Mouse (Mus musculus) E14TG2a.4 (cell line): ENCODE results near the gene C130050O18Rik.

Experiments
- H3K27me3 ChIP-seq: 2 replicates; pipeline ENCODE4 v1.6.1; 2014; ENCODE audit warnings: low read length, control low read depth; ENCODE audit not compliant: insufficient read depth
- H3K36me3 ChIP-seq: 2 replicates; pipeline ENCODE4 v1.6.1; 2014; ENCODE audit warnings: low read length, control low read depth; ENCODE audit not compliant: insufficient read depth
- H3K4me1 ChIP-seq: replicated peaks from 2 replicates; pipeline ENCODE4 v1.6.1; 2014; ENCODE audit warnings: low read depth, low read length, control low read depth
- H3K4me3 ChIP-seq: replicated peaks from 2 replicates; pipeline ENCODE4 v1.5.1; 2014; ENCODE audit warnings: mild to moderate bottlenecking, low read length
- H3K9me3 ChIP-seq: 2 replicates; pipeline ENCODE4 v1.6.1; 2014; ENCODE audit warnings: low read length, control low read depth
- CTCF ChIP-seq: conservative IDR thresholded peaks from 2 replicates; pipeline ENCODE4 v1.5.1; 2014; ENCODE audit warnings: low read length
- NANOG ChIP-seq: IDR thresholded peaks from 2 replicates; pipeline ENCODE4 v1.6.1; 2014; ENCODE audit warnings: borderline replicate concordance, low read length, mixed read lengths
- POU5F1 ChIP-seq: IDR thresholded peaks from 2 replicates; pipeline ENCODE4 v1.6.1; 2014; ENCODE audit warnings: low read length, borderline replicate concordance

The C130050O18Rik gene

DNA sequence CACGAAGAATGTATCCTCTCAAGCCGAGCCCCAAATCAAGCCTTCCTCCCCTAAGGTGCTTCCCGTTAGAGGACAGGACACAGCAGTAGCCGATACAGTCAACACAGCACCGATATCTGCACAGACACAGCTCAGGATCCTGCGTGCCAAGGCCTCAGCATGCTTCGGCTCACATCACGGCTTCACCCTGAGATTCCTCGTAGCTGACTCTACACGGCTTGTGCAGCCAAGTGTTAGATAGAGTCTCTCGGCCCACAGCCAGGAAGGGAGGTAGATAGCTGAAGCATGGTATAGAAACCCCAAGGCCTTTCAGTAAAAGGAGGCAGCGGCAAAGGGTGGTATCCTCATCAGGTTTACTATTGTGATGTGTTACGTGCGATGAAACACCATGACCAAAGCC, 5.1 kb upstream of the C130050O18Rik start:
- TF ChIP-seq CTCF: no peak
- TF ChIP-seq NANOG: no peak
- no peak for TF ChIP-seq POU5F1
- no peaks in the 10 kb centered on the region for H3K9me3 ChIP-seq
- H3K27me3 ChIP-seq: no peaks in the 10 kb centered on the region
- peaks cover 10% of the 10 kb centered on the region for H3K4me1 ChIP-seq
- H3K36me3 ChIP-seq: peaks cover 41% of the 10 kb centered on the region
- no peak overlapping the region for H3K4me3 ChIP-seq

DNA sequence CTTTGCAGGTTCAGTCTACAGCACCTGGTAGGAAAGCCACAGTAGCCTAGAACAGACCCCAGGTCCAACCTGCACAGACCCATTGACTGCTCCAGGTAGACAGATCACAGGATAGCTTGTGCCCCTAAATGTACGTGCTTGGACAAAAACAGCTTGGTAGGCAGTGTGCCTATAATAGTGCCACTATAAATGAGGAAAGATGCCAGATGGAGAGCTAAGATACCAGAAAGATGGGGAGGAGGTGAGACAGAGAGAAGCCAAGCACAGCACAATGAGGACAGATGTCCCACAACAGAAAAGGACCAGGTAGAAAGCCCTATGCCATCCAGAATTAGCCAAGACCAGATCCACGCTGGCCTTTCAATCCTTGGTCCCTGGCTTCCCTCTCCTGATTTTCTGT, 3.0 kb upstream of the C130050O18Rik start:
- Histone ChIP-seq H3K36me3 (peaks cover 52% of the 10 kb centered on the region), H3K27me3 (no peaks in the 10 kb centered on the region), H3K4me3 (no peak overlapping the region), H3K9me3 (no peaks in the 10 kb centered on the region), H3K4me1 (peaks cover 20% of the 10 kb centered on the region)
- TF ChIP-seq NANOG: no peak
- no peak for TF ChIP-seq POU5F1
- TF ChIP-seq CTCF: no peak

DNA sequence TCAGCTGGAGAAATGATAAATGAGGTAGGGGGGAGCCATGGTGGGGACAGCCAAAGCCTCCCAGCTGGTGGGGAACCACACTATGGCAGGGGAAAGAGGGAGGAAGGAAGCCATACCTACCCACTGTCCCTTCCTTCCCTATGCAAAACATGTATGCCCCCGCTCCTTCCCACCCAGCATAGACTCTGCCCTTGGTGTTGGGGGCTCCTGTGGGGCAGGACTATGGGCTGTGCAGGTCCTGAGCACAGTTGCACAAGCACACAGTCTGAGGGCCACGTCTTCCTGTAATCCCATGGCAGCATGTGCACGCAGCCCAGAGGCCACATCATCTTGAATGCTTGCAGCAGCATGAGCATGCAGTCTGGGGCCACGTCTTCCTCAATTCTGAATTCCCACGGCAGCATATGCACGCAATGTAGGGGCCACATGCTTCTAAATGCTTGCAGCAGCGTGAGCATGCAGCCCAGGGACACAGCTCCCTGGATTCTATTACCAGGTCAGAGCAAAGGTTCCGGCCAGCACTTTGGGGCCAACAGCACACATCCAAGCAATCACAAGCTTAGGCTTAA, 1.3 kb upstream of the C130050O18Rik start:
- H3K36me3 ChIP-seq: peaks cover 56% of the 10 kb centered on the region

DNA sequence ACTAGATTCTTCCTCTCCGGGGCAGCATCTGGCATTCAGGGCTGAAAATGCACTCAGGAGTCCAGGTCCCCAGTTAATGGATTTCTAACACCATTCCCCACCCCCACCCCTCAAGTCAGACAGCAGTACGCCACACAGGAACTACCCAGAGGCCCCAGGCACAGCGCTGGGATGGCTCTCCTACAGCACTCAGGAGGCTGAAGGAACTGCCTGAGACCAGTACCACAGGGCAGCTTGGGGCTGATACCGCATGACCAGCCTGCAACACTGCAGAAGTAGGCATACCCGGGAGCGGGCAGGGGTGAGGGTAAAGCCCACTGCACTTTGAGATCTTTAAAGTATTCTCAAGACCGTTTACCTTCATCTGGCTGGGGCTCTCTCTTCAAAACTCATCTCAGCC, 398 bp downstream of the C130050O18Rik start:
- Histone ChIP-seq H3K27me3 (no peaks in the 10 kb centered on the region), H3K9me3 (no peaks in the 10 kb centered on the region), H3K4me3 (no peak overlapping the region), H3K36me3 (peaks cover 67% of the 10 kb centered on the region), H3K4me1 (peaks cover 32% of the 10 kb centered on the region)
- no peak for TF ChIP-seq POU5F1
- TF ChIP-seq CTCF: no peak
- TF ChIP-seq NANOG: no peak

More for the DNA sequence above, 1.3 kb upstream of the C130050O18Rik start:
- Histone ChIP-seq H3K4me3 (no peak overlapping the region), H3K9me3 (no peaks in the 10 kb centered on the region), H3K27me3 (no peaks in the 10 kb centered on the region), H3K4me1 (peaks cover 27% of the 10 kb centered on the region)
- TF ChIP-seq CTCF (no peak), POU5F1 (no peak), NANOG (no peak)

DNA sequence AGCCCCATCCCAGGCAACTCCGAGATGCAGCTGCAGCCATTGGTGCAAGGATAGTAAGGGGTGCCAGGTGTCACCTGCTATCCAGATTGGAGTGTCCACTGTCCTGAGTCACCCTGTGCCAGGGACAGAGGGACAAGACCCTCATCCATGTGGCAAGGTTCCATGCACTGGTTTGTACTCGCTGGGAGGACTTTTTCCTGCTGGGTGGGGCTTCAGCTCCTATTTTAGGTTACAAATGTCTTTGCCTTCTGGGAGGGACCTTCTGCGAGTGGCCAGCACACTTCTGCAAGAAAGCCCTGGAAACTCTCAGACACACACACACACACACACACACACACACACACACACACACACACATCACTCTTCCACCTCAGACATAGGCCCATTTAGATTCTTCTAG, 873 bp downstream of the C130050O18Rik start:
- Histone ChIP-seq H3K4me1 (peaks cover 34% of the 10 kb centered on the region), H3K36me3 (peaks cover 67% of the 10 kb centered on the region), H3K27me3 (no peaks in the 10 kb centered on the region), H3K9me3 (no peaks in the 10 kb centered on the region), H3K4me3 (no peak overlapping the region)
- TF ChIP-seq CTCF: no peak
- TF ChIP-seq POU5F1: no peak
- TF ChIP-seq NANOG: no peak

DNA sequence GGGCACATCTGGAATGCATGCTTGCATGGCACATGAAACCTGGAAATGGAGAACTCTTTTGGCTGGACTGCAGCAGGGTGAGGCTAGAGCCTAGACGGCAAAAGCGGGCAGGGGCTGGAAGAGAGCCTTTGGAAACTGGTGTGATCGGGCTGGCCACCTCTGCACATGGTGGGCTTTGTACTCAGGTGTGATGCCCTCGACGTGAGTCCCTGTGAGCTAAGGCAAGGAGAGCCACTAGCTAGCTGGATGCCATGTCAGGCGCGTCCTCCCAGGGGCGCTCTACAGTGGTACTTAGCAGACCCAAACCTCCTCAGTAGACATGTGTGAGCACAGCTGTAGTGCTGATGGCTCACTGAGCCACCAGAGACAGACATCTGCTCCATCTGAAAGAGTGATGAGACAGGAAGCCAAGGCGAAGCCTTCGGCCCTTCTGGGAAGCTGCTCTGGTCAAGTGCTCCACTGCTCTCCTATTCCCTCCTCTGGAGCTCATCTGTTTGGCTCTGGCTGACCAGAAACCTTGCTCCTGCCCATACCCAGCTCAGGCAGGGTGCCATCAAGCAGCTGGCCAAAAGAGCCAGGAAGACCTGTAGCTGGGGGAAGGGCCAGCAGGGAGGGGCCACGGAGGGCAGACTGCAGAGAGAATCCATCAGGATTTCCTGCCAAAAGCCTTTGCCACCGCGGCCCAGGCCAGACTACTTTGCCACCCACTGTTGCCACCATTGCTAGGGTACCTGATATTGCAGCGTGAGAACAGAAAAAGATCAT, 2.2 kb downstream of the C130050O18Rik start:
- TF ChIP-seq POU5F1: no peak
- no peak for TF ChIP-seq CTCF
- TF ChIP-seq NANOG: no peak
- H3K9me3 ChIP-seq: no peaks in the 10 kb centered on the region
- H3K27me3 ChIP-seq: no peaks in the 10 kb centered on the region
- H3K4me3 ChIP-seq: no peak overlapping the region
- peaks cover 64% of the 10 kb centered on the region for H3K36me3 ChIP-seq
- H3K4me1 ChIP-seq: peaks cover 47% of the 10 kb centered on the region

DNA sequence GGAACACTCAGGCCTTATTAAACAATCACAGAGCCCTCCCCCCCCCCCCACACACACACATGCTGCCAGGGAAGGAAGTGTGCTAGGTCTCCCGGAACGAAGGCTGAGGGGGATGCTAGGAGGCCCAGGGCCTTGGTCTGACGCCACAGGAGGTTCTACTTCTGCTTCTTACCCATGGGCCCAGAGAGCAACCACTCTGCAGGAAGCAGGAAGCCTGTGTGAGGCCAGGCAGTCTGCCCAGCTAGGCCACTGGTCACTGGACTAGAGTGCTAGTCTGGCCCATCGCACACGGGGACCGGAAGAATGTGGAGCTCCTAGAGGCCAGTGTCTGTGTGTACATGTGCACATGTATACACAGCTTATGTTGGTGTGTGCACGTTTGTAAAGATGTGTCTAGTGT, 3.4 kb downstream of the C130050O18Rik start:
- Histone ChIP-seq H3K4me1 (peaks cover 47% of the 10 kb centered on the region), H3K36me3 (peaks cover 54% of the 10 kb centered on the region), H3K27me3 (no peaks in the 10 kb centered on the region), H3K4me3 (no peak overlapping the region), H3K9me3 (no peaks in the 10 kb centered on the region)
- TF ChIP-seq NANOG (no peak), CTCF (no peak), POU5F1 (no peak)

DNA sequence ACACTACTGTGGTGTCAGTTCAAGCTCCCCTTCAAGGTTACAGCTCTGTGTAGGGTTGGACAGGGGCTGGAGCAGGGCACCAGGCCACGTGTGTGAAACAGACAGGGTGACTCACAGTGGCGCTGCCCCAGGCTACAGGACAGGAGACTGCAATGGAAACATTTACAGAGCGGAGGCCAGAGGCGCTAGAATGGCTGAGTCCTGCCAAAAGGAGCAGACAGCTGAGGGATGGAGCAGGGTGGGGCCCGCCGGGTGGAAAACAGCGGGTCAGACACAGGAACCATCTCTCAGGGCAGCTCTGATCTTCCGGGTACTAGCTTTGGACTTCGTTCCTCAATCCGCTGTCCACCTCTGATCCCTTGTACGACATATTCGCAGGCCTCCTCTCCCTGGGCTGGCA, 4.3 kb downstream of the C130050O18Rik start:
- peaks cover 58% of the 10 kb centered on the region for H3K36me3 ChIP-seq
- peaks cover 55% of the 10 kb centered on the region for H3K4me1 ChIP-seq
- no peaks in the 10 kb centered on the region for H3K9me3 ChIP-seq
- H3K4me3 ChIP-seq: no peak overlapping the region
- no peak for TF ChIP-seq CTCF
- TF ChIP-seq NANOG: no peak
- TF ChIP-seq POU5F1: no peak
- H3K27me3 ChIP-seq: no peaks in the 10 kb centered on the region

DNA sequence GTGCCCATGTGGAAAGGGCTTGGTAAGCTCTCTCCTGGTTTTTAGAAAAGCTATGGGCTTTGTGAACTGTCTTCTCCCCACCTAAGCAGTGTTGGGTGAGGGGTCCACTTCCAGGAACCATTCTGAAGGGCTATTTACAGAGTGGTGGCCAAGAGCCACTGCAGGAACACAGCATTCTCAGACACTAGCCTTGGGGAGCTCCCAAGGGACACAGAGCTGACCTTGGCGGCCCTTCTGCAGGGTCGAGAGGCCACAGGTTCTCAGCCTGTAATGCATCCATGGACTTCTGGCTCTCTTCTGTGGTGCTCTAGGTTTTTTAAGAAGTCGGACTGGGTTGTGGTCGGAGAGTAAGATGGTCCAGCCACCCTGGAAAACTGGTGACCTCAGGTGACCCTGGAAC, 5.0 kb downstream of the C130050O18Rik start:
- Histone ChIP-seq H3K27me3 (no peaks in the 10 kb centered on the region), H3K9me3 (no peaks in the 10 kb centered on the region), H3K36me3 (peaks cover 59% of the 10 kb centered on the region), H3K4me1 (peaks cover 60% of the 10 kb centered on the region), H3K4me3 (no peak overlapping the region)
- TF ChIP-seq POU5F1 (no peak), NANOG (no peak), CTCF (no peak)
